Mouse (Mus musculus) liver, embryonic 14.5 days (tissue): ENCODE measurements around the gene Tjp2.

Experiments used
- CTCF ChIP-seq: IDR thresholded peaks from 2 replicates; pipeline ENCODE4 v1.5.1; 2016; ENCODE audit warnings: antibody characterized with exemption, low read depth, control low read depth
- EP300 ChIP-seq: IDR thresholded peaks from 2 replicates; pipeline ENCODE4 v1.6.1; 2016; ENCODE audit warnings: antibody characterized with exemption, low read depth

DNA sequence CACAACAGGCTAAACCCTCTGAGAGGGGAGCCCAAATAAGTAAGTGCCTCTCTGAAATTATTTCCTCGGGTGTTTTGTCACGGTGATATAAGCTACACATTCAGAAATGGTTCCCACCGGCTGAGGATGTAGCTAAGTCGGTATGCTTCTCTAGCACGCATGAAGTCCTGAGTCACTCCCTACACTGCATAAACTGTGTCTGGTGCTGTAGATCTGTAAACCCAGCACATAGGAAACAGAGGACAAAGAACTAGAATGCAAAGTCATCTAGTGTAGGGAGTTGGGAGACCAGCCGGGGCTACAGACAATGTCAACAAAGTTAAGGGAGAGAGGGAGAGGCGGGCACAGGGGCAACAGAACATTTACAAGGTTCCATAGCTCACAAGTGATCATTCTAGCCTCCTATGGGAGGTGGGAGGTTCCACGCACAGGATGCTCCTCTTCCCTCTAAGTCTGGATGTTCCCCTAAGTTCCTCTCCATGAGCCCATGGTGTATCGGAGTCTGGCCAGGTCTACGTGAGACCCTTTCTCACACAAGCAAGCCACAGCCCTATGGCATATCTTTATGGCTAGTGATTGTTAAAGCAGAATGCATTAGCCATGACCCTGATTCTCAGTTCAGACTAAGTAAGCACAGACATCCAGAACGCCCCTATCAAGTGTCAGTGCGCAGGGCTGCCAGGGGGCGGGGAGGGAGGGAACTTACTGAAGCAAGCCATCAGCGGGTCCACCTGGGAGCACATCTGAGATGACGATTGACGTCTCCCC lies 90.5 kb downstream of the Tjp2 start:
- TF ChIP-seq CTCF (no peak), EP300 (no peak)
